Mouse (Mus musculus) forebrain, embryonic 11.5 days (tissue): ENCODE data around the gene Slc4a5. TPM values are rescaled to one million over a fixed set of nuclear protein-coding genes. Genes with fewer than 3 reads are reported as not detected.
A peak's percentile ranks its signal among the peaks of the same experiment; 100 is the strongest.

ENCODE experiments used
- ATAC-seq: fragments of 200-750 bp; cut with Nextera tagmentation; replicated peaks from 2 replicates; pipeline ENCODE4 v1.8.0; 2017; ENCODE audit warnings: moderate TSS enrichment; ENCODE audit not compliant: low FRiP score
- DNase-seq: peaks from one replicate; pipeline ENCODE4 v3.0.0-alpha.2; 2017; ENCODE audit warnings: low spot score
- H3K27ac ChIP-seq: fragments of 300-500 bp; sonication (generic); 2 replicates; pipeline ENCODE4 v1.5.1; 2014; ENCODE audit warnings: low read depth, low read length
- H3K27me3 ChIP-seq: fragments of 300-500 bp; sonication (generic); 2 replicates; pipeline ENCODE4 v1.6.1; 2014; ENCODE audit warnings: mild to moderate bottlenecking, low read length, mixed read lengths; ENCODE audit not compliant: control insufficient read depth, insufficient read depth
- H3K36me3 ChIP-seq: fragments of 300-500 bp; sonication (generic); 2 replicates; pipeline ENCODE4 v1.6.1; 2014; ENCODE audit warnings: mild to moderate bottlenecking, low read length, moderate library complexity, mixed read lengths; ENCODE audit not compliant: control insufficient read depth, insufficient read depth
- H3K4me1 ChIP-seq: fragments of 300-500 bp; sonication (generic); replicated peaks from 2 replicates; pipeline ENCODE4 v1.6.1; 2014; ENCODE audit warnings: low read length, mixed read lengths; ENCODE audit not compliant: control insufficient read depth, insufficient read depth
- H3K4me2 ChIP-seq: fragments of 300-500 bp; sonication (generic); 2 replicates; pipeline ENCODE4 v1.6.1; 2014; ENCODE audit warnings: low read depth, mild to moderate bottlenecking, low read length, moderate library complexity, mixed read lengths; ENCODE audit not compliant: severe bottlenecking
- H3K4me3 ChIP-seq: fragments of 300-500 bp; sonication (generic); 2 replicates; pipeline ENCODE4 v1.5.1; 2014; ENCODE audit warnings: low read depth, low read length
- H3K9ac ChIP-seq: fragments of 300-500 bp; sonication (generic); 2 replicates; pipeline ENCODE4 v1.6.1; 2014; ENCODE audit warnings: low read length
- H3K9me3 ChIP-seq: fragments of 300-500 bp; sonication (generic); 2 replicates; pipeline ENCODE4 v1.6.1; 2016; ENCODE audit warnings: low read length, mixed read lengths; ENCODE audit not compliant: control insufficient read depth
- WGBS: fragments of 180-500 bp; shearing (Covaris S2); extraction: QIAGEN DNeasy Blood & Tissue Kit; methylation state at CpG from one replicate; pipeline ENCODE4 v1.1.7; 2014; 5-methylcytosine and 5-hydroxymethylcytosine counted together
- polyA plus RNA-seq: library from polyadenylated mRNA; unstranded; fragments of >200 nt; fragmentation: Nextera tagmentation; extraction: Ambion mirVana; gene quantifications from 2 replicates; pipeline ENCODE4 v1.2.1, GENCODE M21; 2014

The Slc4a5 gene
- polyA plus RNA-seq, 1 experiment from 2014 or later: 0.35 TPM

GRCm38 (mm10) chr6:83267616-83268015, 48.0 kb downstream of the Slc4a5 start:
- no peaks in the 10 kb centered on the region for H3K27me3 ChIP-seq
- ATAC-seq (0 out of 2 replicates have a peak, but pooled peaks have one; percentile 28), DNase-seq (no peak)
- H3K9ac ChIP-seq: peak overlapping the region; percentile 20; the same call in 1 of the 2 replicates
- H3K4me2 ChIP-seq: peak overlapping the region; percentile 56
- H3K36me3 ChIP-seq: no peaks in the 10 kb centered on the region
- 70% methylated on average over 4 of the region's 4 CpGs for WGBS
- no peak overlapping the region for H3K27ac ChIP-seq
- no peak overlapping the region for H3K4me3 ChIP-seq
- H3K9me3 ChIP-seq: no peaks in the 10 kb centered on the region
- H3K4me1 ChIP-seq: peaks cover 3% of the 10 kb centered on the region; the same call in 1 of the 2 replicates

- WGBS: 2% methylated on average over 28 of the region's 28 CpGs
- Histone ChIP-seq H3K27me3 (no peaks in the 10 kb centered on the region), H3K4me1 (peaks cover 3% of the 10 kb centered on the region; the same call in 1 of the 2 replicates), H3K4me3 (peak overlapping the region; percentile 50), H3K9ac (peak overlapping the region; percentile 68), H3K4me2 (peak overlapping the region; percentile 56), H3K9me3 (no peaks in the 10 kb centered on the region), H3K36me3 (no peaks in the 10 kb centered on the region), H3K27ac (0 out of 2 replicates have a peak overlapping the region, but pooled peaks have one; percentile 46)
- peak; percentile 86 for DNase-seq
- ATAC-seq: peak; percentile 90
Observed at GRCm38 (mm10) chr6:83268144-83269010, 48.7 kb downstream of the Slc4a5 start.

- DNase-seq (no peak), ATAC-seq (no peak)
- Histone ChIP-seq H3K27ac (no peak overlapping the region), H3K4me2 (no peak overlapping the region), H3K9me3 (no peaks in the 10 kb centered on the region), H3K36me3 (no peaks in the 10 kb centered on the region), H3K9ac (no peak overlapping the region), H3K27me3 (no peaks in the 10 kb centered on the region), H3K4me1 (no peaks in the 10 kb centered on the region), H3K4me3 (no peak overlapping the region)
- WGBS: 90% methylated on average over 11 of the region's 11 CpGs
Observed at GRCm38 (mm10) chr6:83273733-83274132, 54.1 kb downstream of the Slc4a5 start.

- no peak overlapping the region for H3K9ac ChIP-seq
- H3K4me2 ChIP-seq: no peak overlapping the region
- H3K4me3 ChIP-seq: no peak overlapping the region
- ATAC-seq (no peak), DNase-seq (no peak)
- H3K27ac ChIP-seq: no peak overlapping the region
- no peaks in the 10 kb centered on the region for H3K4me1 ChIP-seq
- H3K9me3 ChIP-seq: no peaks in the 10 kb centered on the region
- WGBS: 71% methylated on average over 13 of the region's 13 CpGs
- H3K36me3 ChIP-seq: no peaks in the 10 kb centered on the region
- no peaks in the 10 kb centered on the region for H3K27me3 ChIP-seq
Observed at GRCm38 (mm10) chr6:83277151-83277550, 57.5 kb downstream of the Slc4a5 start.

- Histone ChIP-seq H3K9ac (no peak overlapping the region), H3K27me3 (no peaks in the 10 kb centered on the region), H3K9me3 (no peaks in the 10 kb centered on the region), H3K4me1 (no peaks in the 10 kb centered on the region), H3K27ac (no peak overlapping the region), H3K4me2 (no peak overlapping the region), H3K36me3 (no peaks in the 10 kb centered on the region), H3K4me3 (no peak overlapping the region)
- ATAC-seq: no peak
- no peak for DNase-seq
- 23% methylated on average over 2 of the region's 2 CpGs for WGBS
Observed at GRCm38 (mm10) chr6:83278881-83279280, 59.3 kb downstream of the Slc4a5 start.

- H3K4me1 ChIP-seq: no peaks in the 10 kb centered on the region
- WGBS: 82% methylated on average over 8 of the region's 8 CpGs
- DNase-seq: no peak
- H3K27me3 ChIP-seq: no peaks in the 10 kb centered on the region
- no peak for ATAC-seq
- H3K4me3 ChIP-seq: no peak overlapping the region
- no peak overlapping the region for H3K9ac ChIP-seq
- no peak overlapping the region for H3K4me2 ChIP-seq
- H3K9me3 ChIP-seq: no peaks in the 10 kb centered on the region
- no peaks in the 10 kb centered on the region for H3K36me3 ChIP-seq
- H3K27ac ChIP-seq: no peak overlapping the region
Observed at GRCm38 (mm10) chr6:83280256-83280955, 60.8 kb downstream of the Slc4a5 start.

- Histone ChIP-seq H3K4me3 (no peak overlapping the region), H3K9ac (no peak overlapping the region), H3K4me2 (no peak overlapping the region), H3K4me1 (no peaks in the 10 kb centered on the region), H3K27me3 (no peaks in the 10 kb centered on the region), H3K36me3 (no peaks in the 10 kb centered on the region), H3K9me3 (no peaks in the 10 kb centered on the region), H3K27ac (no peak overlapping the region)
- ATAC-seq (no peak), DNase-seq (no peak)
- WGBS: 85% methylated on average over 7 of the region's 7 CpGs
Observed at GRCm38 (mm10) chr6:83300447-83301229, 81.0 kb downstream of the Slc4a5 start.

- 85% methylated on average over 2 of the region's 2 CpGs for WGBS
- no peak overlapping the region for H3K4me3 ChIP-seq
- H3K36me3 ChIP-seq: no peaks in the 10 kb centered on the region
- H3K4me2 ChIP-seq: no peak overlapping the region
- H3K4me1 ChIP-seq: no peaks in the 10 kb centered on the region
- ATAC-seq (no peak), DNase-seq (no peak)
- no peak overlapping the region for H3K27ac ChIP-seq
- no peaks in the 10 kb centered on the region for H3K9me3 ChIP-seq
- no peaks in the 10 kb centered on the region for H3K27me3 ChIP-seq
- H3K9ac ChIP-seq: no peak overlapping the region
Observed at GRCm38 (mm10) chr6:83301294-83301693, 81.7 kb downstream of the Slc4a5 start.
